Mouse (Mus musculus): ENCODE measurements around the gene Asic2.

- TF ChIP-seq CTCF (IDR thresholded peaks at IDR 0.05; ENCODE audit: low read depth) (no peak), EP300 (IDR thresholded peaks at IDR 0.05; ENCODE audit: low read depth) (peak; percentile 40)
Observed at GRCm38 (mm10) chr11:81535121-81535717, 433.0 kb downstream of the Asic2 start.
